Mouse (Mus musculus) lung, adult 2 months (tissue): ENCODE measurements around the gene Tmem87a.

ENCODE experiments used
- CTCF ChIP-seq: fragments of 200-500 bp; IDR thresholded peaks from 2 replicates; pipeline ENCODE4 v1.5.1; 2011; ENCODE audit warnings: mild to moderate bottlenecking, low read length, control low read depth; ENCODE audit not compliant: insufficient read depth
- POLR2A ChIP-seq: fragments of 200-500 bp; IDR thresholded peaks from 2 replicates; pipeline ENCODE4 v1.6.1; 2011; ENCODE audit warnings: low read depth, mild to moderate bottlenecking, control low read depth, low read length, borderline replicate concordance; ENCODE audit errors: extremely low read depth

GRCm38 (mm10) chr2:120331575-120331974, 72.3 kb downstream of the Tmem87a start:
- no peak for TF ChIP-seq POLR2A
- TF ChIP-seq CTCF = no peak
